Mouse (Mus musculus) stomach, embryonic 15.5 days (tissue): ENCODE results near the gene Chka. TPM values are rescaled to one million over a fixed set of nuclear protein-coding genes. Genes with fewer than 3 reads are reported as not detected.

Experiments
- ATAC-seq: fragments of 200-750 bp; cut with Nextera tagmentation; 2 replicates; pipeline ENCODE4 v1.8.0; 2017; ENCODE audit warnings: low read depth, moderate number of reproducible peaks, moderate TSS enrichment; ENCODE audit not compliant: insufficient read depth, low FRiP score
- H3K27ac ChIP-seq: fragments of 300-500 bp; sonication (generic); 2 replicates; pipeline ENCODE4 v1.5.1; 2015; ENCODE audit warnings: mild to moderate bottlenecking, inconsistent platforms
- H3K27me3 ChIP-seq: fragments of 300-500 bp; sonication (generic); replicated peaks from 2 replicates; pipeline ENCODE4 v1.6.1; 2015; ENCODE audit warnings: inconsistent platforms
- H3K36me3 ChIP-seq: fragments of 300-500 bp; sonication (generic); 2 replicates; pipeline ENCODE4 v1.6.1; 2015; ENCODE audit warnings: inconsistent platforms
- H3K4me1 ChIP-seq: fragments of 300-500 bp; sonication (generic); 2 replicates; pipeline ENCODE4 v1.6.1; 2015; ENCODE audit warnings: inconsistent platforms
- H3K4me2 ChIP-seq: fragments of 300-500 bp; sonication (generic); 2 replicates; pipeline ENCODE4 v1.6.1; 2015; ENCODE audit warnings: mild to moderate bottlenecking, inconsistent platforms
- H3K4me3 ChIP-seq: fragments of 300-500 bp; sonication (generic); replicated peaks from 2 replicates; pipeline ENCODE4 v1.5.1; 2015; ENCODE audit warnings: inconsistent platforms
- H3K9ac ChIP-seq: fragments of 300-500 bp; sonication (generic); 2 replicates; pipeline ENCODE4 v1.6.1; 2015; ENCODE audit warnings: inconsistent platforms
- H3K9me3 ChIP-seq: fragments of 300-500 bp; sonication (generic); 2 replicates; pipeline ENCODE4 v1.6.1; 2016; ENCODE audit warnings: inconsistent platforms
- WGBS: fragments of 180-500 bp; shearing (Covaris S2); methylation state at CpG from one replicate; pipeline ENCODE4 v1.1.7; 2015; 5-methylcytosine and 5-hydroxymethylcytosine counted together
- polyA plus RNA-seq: library from polyadenylated mRNA; unstranded; fragments of >200 nt; fragmentation: Nextera tagmentation; extraction: Ambion mirVana; gene quantifications from 2 replicates; pipeline ENCODE4 v1.2.1, GENCODE M21; 2015

The Chka gene
- polyA plus RNA-seq, 1 experiment from 2014 or later, result 56.9 TPM

GRCm38 (mm10) chr19:3847711-3848110, 3.9 kb upstream of the Chka start:
- H3K27ac ChIP-seq, result no peak overlapping the region
- 79% methylated on average over 5 of the region's 5 CpGs for WGBS
- no peak for ATAC-seq

GRCm38 (mm10) chr19:3848207-3848808, 3.3 kb upstream of the Chka start:
- no peaks in the 10 kb centered on the region for H3K9me3 ChIP-seq
- H3K4me3 ChIP-seq, result no peak overlapping the region
- H3K27ac ChIP-seq, result no peak overlapping the region
- H3K27me3 ChIP-seq, result no peaks in the 10 kb centered on the region
- peaks cover 16% of the 10 kb centered on the region for H3K4me1 ChIP-seq
- 74% methylated on average over 7 of the region's 7 CpGs for WGBS
- no peak overlapping the region for H3K9ac ChIP-seq
- H3K36me3 ChIP-seq, result no peaks in the 10 kb centered on the region
- ATAC-seq, result no peak
- no peak overlapping the region for H3K4me2 ChIP-seq

More at GRCm38 (mm10) chr19:3847711-3848110, 3.9 kb upstream of the Chka start:
- Histone ChIP-seq H3K9me3 (no peaks in the 10 kb centered on the region), H3K9ac (no peak overlapping the region), H3K27me3 (no peaks in the 10 kb centered on the region), H3K4me1 (peaks cover 16% of the 10 kb centered on the region), H3K36me3 (no peaks in the 10 kb centered on the region), H3K4me2 (no peak overlapping the region), H3K4me3 (no peak overlapping the region)

GRCm38 (mm10) chr19:3849251-3849650, 2.3 kb upstream of the Chka start:
- Histone ChIP-seq H3K4me2 (no peak overlapping the region), H3K27me3 (no peaks in the 10 kb centered on the region), H3K9ac (no peak overlapping the region), H3K4me1 (peaks cover 16% of the 10 kb centered on the region), H3K36me3 (no peaks in the 10 kb centered on the region), H3K9me3 (no peaks in the 10 kb centered on the region), H3K4me3 (no peak overlapping the region), H3K27ac (peak overlapping the region; percentile 21; the same call in 1 of the 2 replicates)
- 73% methylated on average over 2 of the region's 2 CpGs for WGBS
- no peak for ATAC-seq

- Histone ChIP-seq H3K9ac (no peak overlapping the region), H3K9me3 (no peaks in the 10 kb centered on the region), H3K27ac (peak overlapping the region; percentile 99), H3K27me3 (no peaks in the 10 kb centered on the region), H3K36me3 (no peaks in the 10 kb centered on the region), H3K4me2 (no peak overlapping the region), H3K4me1 (peaks cover 19% of the 10 kb centered on the region), H3K4me3 (no peak overlapping the region)
- 33% methylated on average over 5 of the region's 5 CpGs for WGBS
- ATAC-seq, result no peak
Observed at GRCm38 (mm10) chr19:3850076-3850475, 1.5 kb upstream of the Chka start.

GRCm38 (mm10) chr19:3850847-3851469, 615 bp upstream of the Chka start:
- Histone ChIP-seq H3K9ac (peak overlapping the region; percentile 29; the same call in 1 of the 2 replicates), H3K36me3 (no peaks in the 10 kb centered on the region), H3K9me3 (no peaks in the 10 kb centered on the region), H3K4me3 (peak overlapping the region; percentile 90), H3K27me3 (no peaks in the 10 kb centered on the region), H3K4me2 (peak overlapping the region; percentile 89), H3K27ac (peak overlapping the region; percentile 99), H3K4me1 (peaks cover 27% of the 10 kb centered on the region)
- no peak for ATAC-seq
- WGBS, result 5% methylated on average over 19 of the region's 19 CpGs

- Histone ChIP-seq H3K9ac (peak overlapping the region; percentile 84), H3K4me2 (peak overlapping the region; percentile 89), H3K27ac (peak overlapping the region; percentile 99), H3K9me3 (no peaks in the 10 kb centered on the region), H3K27me3 (no peaks in the 10 kb centered on the region), H3K4me3 (peak overlapping the region; percentile 90), H3K36me3 (no peaks in the 10 kb centered on the region), H3K4me1 (peaks cover 27% of the 10 kb centered on the region)
- peak; percentile 6; the same call in 1 of the 2 replicates for ATAC-seq
- WGBS, result under 1% methylated on average over 64 of the region's 74 CpGs
Observed at GRCm38 (mm10) chr19:3851979-3852681, 557 bp downstream of the Chka start.

- no peak overlapping the region for H3K9ac ChIP-seq
- H3K4me1 ChIP-seq, result peaks cover 27% of the 10 kb centered on the region
- 83% methylated on average over 10 of the region's 10 CpGs for WGBS
- peak overlapping the region; percentile 89 for H3K4me2 ChIP-seq
- no peak for ATAC-seq
- no peak overlapping the region for H3K27ac ChIP-seq
- H3K36me3 ChIP-seq, result no peaks in the 10 kb centered on the region
- no peaks in the 10 kb centered on the region for H3K9me3 ChIP-seq
- H3K27me3 ChIP-seq, result no peaks in the 10 kb centered on the region
- H3K4me3 ChIP-seq, result peak overlapping the region; percentile 90
Observed at GRCm38 (mm10) chr19:3853121-3853520, 1.5 kb downstream of the Chka start.

GRCm38 (mm10) chr19:3853891-3854290, 2.3 kb downstream of the Chka start:
- H3K27me3 ChIP-seq, result no peaks in the 10 kb centered on the region
- 0 out of 2 replicates have a peak overlapping the region, but pooled peaks have one; percentile 1 for H3K4me2 ChIP-seq
- H3K4me3 ChIP-seq, result no peak overlapping the region
- no peak overlapping the region for H3K9ac ChIP-seq
- ATAC-seq, result no peak
- no peaks in the 10 kb centered on the region for H3K9me3 ChIP-seq
- H3K36me3 ChIP-seq, result no peaks in the 10 kb centered on the region
- no peak overlapping the region for H3K27ac ChIP-seq
- WGBS, result 80% methylated on average over 1 of the region's 1 CpGs
- peaks cover 26% of the 10 kb centered on the region for H3K4me1 ChIP-seq

- H3K4me1 ChIP-seq, result peaks cover 22% of the 10 kb centered on the region
- H3K27me3 ChIP-seq, result no peaks in the 10 kb centered on the region
- H3K36me3 ChIP-seq, result no peaks in the 10 kb centered on the region
- WGBS, result 57% methylated on average over 6 of the region's 6 CpGs
- H3K4me3 ChIP-seq, result no peak overlapping the region
- 0 out of 2 replicates have a peak overlapping the region, but pooled peaks have one; percentile 11 for H3K27ac ChIP-seq
- H3K9ac ChIP-seq, result no peak overlapping the region
- H3K9me3 ChIP-seq, result no peaks in the 10 kb centered on the region
- ATAC-seq, result no peak
- 0 out of 2 replicates have a peak overlapping the region, but pooled peaks have one; percentile 15 for H3K4me2 ChIP-seq
Observed at GRCm38 (mm10) chr19:3855091-3855490, 3.5 kb downstream of the Chka start.

GRCm38 (mm10) chr19:3855601-3856000, 4.0 kb downstream of the Chka start:
- H3K4me3 ChIP-seq, result no peak overlapping the region
- no peaks in the 10 kb centered on the region for H3K9me3 ChIP-seq
- H3K36me3 ChIP-seq, result no peaks in the 10 kb centered on the region
- no peak for ATAC-seq
- H3K9ac ChIP-seq, result no peak overlapping the region
- H3K27ac ChIP-seq, result no peak overlapping the region
- H3K27me3 ChIP-seq, result no peaks in the 10 kb centered on the region
- H3K4me1 ChIP-seq, result peaks cover 20% of the 10 kb centered on the region
- 27% methylated on average over 4 of the region's 4 CpGs for WGBS
- H3K4me2 ChIP-seq, result peak overlapping the region; percentile 23; the same call in 1 of the 2 replicates

GRCm38 (mm10) chr19:3857220-3857619, 5.6 kb downstream of the Chka start:
- Histone ChIP-seq H3K36me3 (no peaks in the 10 kb centered on the region), H3K4me1 (peaks cover 11% of the 10 kb centered on the region; the same call in 1 of the 2 replicates), H3K27me3 (no peaks in the 10 kb centered on the region), H3K4me2 (no peak overlapping the region), H3K9me3 (no peaks in the 10 kb centered on the region), H3K9ac (no peak overlapping the region), H3K27ac (no peak overlapping the region), H3K4me3 (no peak overlapping the region)
- no peak for ATAC-seq
- WGBS, result 69% methylated on average over 3 of the region's 3 CpGs

GRCm38 (mm10) chr19:3862713-3863112, 11.1 kb downstream of the Chka start:
- 59% methylated on average over 2 of the region's 2 CpGs for WGBS
- H3K9ac ChIP-seq, result no peak overlapping the region
- no peak overlapping the region for H3K4me3 ChIP-seq
- H3K36me3 ChIP-seq, result 0 out of 2 replicates have a peak, but pooled peaks cover 10% of the 10 kb centered on the region
- no peak for ATAC-seq
- no peaks in the 10 kb centered on the region for H3K9me3 ChIP-seq
- 0 out of 2 replicates have a peak, but pooled peaks cover 2% of the 10 kb centered on the region for H3K4me1 ChIP-seq
- no peaks in the 10 kb centered on the region for H3K27me3 ChIP-seq
- no peak overlapping the region for H3K4me2 ChIP-seq
- H3K27ac ChIP-seq, result no peak overlapping the region
